Mouse (Mus musculus): ENCODE measurements at regions not wholly inside any gene's neighbourhood (a gene's known extent, or its start where the extent isn't known, plus 50 kb on each side); places are given as distances from the start of the nearest gene placed in this dataset.
"Not testable (repeated sequence)": the region's sequence is repeated elsewhere in the genome, so short reads cannot be mapped to it uniquely, and the experiment has no call there.

DNA sequence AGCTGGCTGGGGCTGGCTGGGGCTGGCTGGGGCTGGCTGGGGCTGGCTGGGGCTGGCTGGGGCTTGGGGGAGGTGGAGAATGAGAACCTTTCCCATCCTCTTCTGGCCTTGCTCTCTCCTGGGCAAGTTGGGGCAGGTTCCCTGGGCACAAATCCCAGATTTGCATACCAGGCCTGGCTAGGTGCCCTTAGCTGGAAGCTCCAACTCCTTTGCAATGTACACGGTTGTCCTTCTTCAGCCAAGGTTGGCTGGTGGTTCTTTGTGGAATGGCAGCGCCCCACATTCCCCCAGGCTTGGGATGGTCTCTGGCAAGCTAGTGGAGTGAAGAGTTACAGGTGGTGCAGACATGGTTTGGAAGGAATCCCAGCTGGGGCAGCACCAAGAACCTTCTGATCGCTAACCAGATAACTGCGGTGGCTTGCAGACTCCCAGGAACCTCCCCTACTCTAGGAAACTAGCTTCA is 217.5 kb downstream of the Pten start:
- peak in 1 of 2 experiments; percentile 40 for DNase-seq

DNA sequence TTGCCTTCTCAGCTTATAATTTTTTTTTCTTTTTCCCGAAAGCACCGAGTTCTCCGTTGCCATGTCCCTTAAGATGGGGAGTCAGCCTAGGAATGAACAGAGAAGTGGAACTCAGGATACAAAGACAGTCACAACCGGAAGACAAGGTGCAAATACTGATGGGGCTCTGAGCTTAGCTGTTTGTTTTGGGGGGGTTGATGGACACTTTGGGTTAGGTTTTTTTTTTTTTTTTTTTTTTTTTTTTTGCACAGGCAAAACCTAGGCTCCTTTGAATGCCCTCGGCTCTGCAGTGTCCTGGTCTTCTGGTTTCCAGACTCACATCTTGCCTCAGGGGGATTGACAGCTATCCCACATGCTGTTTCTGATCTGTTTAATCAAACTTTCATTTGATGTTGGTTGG is 218.0 kb downstream of the Pten start:
- DNase-seq, result no peak

DNA sequence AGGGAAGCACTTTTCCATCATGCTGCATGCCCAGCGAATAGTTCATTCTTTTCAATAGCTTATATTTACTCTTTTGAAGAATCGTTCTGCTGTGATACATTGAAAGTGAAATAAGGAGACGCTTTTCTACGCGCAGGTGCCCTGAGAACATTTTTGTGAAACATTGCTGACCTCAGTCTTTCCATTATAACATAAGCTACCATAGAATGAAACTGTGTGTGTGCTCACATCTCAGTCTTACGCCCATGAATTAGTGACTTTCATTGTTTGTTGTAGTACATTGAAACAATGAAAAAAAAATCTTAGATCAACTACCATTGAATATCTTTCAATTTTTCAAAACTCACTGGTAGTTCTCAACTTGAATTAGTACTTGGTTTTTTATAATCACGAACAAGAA is 219.2 kb downstream of the Pten start:
- no peak for DNase-seq

DNA sequence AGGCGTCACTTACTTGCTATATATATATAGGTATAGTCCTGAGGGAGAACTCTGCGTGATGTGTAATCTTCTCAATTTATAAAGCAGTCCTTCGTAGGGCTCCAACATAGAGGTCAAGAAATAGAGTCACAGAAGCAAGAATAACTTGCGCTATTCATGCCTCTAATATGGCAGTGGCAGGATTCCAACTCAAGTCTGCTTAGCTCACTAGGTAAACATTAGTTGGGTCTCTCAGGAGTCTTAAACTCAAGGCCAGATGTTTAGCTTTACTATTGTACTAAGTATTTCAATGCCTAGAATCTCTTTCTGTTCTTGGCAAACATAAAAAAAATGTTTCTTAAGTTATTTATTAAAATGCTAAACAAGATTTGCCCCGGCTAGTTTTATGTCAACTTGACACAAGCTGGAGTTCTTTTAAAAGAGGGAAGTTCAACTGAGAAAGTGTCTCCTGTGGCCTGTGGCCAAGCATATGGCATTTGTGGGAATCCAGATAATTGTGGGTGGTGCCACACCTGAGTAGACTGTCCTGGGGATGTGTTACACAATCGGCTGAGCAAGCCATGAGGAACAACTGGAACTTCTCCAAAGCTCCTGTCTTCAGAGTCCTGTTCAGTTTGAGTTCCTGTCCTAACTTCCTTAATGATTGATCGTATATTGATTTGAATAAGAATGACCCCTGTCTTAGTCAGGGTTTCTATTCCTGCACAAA is 220.9 kb downstream of the Pten start:
- DNase-seq, result no peak

DNA sequence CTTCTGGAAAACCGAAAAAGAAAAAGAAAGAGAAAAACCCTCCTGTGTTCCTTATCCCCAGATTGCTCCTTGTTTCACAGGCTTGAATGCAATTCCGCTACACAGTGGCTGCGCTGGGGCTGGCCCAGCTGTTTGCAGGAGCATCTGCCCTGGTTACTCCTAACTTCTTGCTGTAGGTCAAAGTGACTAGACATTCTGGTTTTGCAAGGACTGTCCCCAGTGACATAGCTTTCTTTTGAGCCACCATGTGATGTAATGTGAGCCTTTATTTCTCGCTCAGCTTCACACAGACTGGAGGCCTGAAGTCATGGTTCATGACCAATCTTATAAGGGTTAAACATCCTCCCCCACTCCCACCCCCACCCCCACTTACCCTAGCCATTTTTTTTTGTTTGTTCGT is 222.8 kb downstream of the Pten start:
- DNase-seq, result no peak

DNA sequence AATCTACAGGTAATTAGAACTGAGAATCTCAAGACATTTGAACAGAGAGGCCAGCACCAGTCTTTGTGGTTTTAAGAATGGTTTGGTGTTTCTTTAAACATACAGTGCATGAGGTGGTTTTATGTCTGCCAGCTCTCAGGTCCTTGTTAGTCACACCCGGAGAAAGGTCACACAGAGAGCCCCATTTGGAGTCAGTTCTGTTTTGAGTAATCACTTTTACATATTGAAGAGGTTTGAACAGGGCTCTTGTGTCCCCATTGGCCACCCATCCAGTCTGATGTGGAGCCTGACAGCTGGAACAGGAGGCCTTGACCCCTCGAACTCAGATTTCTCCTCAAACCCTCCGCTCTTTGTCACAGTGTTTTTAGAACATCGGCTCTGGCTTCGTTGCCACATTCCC is 231.4 kb downstream of the Pten start:
- no peak for DNase-seq

DNA sequence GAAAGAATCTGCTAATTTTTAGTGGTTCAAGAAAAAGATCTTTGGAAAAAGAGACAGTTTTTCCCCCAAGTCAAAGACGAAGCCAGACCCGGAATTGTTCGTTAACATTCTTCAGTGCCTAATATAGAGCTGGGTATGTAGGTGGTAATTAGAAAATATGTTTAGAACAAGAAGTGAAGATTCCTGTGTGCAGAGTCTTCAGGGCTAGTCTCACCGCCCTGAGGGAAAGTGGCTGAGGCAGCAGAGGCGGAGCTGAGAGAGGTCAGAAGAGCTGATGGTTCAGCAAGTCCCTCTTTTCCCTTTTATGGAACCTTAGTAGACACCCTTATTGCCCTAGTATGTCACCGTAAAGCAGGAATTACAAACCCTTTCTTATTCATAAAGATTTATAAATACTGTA is 232.0 kb downstream of the Pten start:
- no peak for DNase-seq

DNA sequence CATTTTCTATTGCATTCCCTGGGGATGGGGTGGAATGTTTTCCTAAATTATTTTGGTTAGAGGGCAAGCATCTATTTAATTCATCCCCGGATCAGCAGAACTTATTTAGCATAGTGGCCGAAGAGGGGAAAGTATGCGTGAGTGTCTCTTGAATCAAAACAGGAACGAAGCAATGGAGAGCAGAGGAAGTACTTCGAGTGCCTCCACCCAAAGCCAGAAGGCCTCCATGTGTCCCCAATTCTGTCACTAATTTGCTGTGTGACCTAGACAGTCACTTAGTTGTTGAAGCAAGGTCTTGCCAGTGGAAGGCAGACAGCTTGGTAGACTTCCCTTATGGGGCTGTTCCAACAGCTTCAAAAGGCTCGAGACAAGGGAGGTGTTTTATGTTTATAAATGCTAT is 233.3 kb downstream of the Pten start:
- peak in 1 of 2 experiments; percentile 14 for DNase-seq

DNA sequence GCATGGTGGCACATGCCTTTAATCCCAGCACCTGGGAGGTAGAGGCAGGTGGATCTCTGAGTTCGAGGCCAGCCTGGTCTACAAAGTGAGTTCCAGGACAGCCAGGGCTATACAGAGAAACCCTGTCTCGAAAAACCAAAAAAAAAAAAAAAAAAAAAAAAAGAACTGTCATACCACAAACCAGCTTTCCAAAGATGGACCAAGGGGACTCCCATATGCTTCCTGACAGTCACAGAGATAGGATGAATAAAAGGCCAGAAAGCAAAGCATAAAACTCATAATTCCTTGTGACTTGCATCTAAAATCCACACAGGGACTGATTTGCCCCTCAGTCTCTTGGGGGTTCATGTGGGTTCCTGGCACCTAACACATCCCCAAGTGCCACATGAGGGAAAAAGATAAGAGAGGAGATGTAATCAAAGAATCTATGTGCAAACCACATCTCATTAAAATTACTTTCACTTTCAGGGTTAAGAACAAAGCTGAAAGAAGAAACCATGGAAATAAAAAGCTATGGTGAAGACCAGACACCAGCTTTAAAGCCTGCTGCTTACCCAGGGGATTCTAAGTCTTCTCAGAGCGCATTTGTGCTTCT is 241.4 kb downstream of the Pten start:
- DNase-seq, result no peak

DNA sequence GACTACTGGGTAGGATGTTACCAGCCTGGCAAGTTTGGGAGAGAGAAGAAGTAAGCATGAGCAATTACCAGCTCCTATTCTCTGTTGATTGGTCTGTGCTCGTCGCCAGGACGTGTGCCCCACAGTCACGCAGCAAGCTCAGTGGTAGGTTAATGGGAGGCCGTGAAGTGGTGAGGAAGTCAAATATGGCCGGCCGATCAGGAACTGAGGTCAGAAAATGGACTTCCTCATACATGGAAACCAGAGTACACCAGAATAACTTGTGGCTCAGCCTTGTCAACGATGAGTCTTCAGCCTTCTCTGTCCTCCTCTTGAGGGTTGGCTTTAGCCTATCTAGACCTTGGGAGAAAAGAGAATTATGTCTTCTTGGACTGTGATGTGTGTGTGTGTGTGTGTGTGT is 250.3 kb downstream of the Pten start:
- no peak for DNase-seq

DNA sequence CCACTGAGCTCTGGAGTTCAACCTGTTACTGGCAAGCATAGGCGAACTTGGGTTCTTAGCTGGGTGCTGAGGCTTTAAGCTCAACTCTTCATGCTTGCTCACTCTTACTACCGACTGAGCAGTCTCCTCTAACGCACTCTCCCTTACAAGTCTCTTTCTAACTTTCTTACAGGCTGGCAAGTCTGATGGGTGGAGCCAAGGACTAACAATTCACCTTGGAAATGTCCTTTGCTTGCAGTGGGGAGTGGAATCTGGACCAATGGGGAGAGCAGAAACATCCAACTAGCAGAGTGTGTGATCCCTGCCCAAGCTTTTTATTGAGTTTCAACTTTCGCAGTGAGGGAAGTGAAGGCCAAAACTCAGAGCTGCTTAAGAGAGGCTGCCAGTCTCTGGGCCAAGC is 250.8 kb downstream of the Pten start:
- DNase-seq, result no peak

DNA sequence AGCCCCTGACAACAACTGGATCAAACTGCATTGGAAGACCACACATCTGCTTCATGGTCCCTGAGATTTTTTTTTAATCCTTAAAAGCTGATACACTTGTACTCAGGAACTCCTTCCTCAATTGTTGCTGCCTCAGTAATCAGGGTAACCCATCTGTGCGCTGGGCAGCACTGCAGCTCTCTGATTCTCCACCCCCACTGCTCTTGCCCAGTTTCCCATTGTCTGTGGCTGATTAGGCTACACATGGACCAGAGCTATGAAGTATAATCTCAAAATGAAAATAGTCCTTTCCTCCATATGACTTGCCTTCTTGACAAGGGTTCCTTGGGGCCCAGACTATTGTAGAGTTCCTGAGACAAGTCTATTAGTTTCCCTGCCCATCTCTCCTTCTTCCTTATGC is 251.5 kb downstream of the Pten start:
- DNase-seq, result no peak

DNA sequence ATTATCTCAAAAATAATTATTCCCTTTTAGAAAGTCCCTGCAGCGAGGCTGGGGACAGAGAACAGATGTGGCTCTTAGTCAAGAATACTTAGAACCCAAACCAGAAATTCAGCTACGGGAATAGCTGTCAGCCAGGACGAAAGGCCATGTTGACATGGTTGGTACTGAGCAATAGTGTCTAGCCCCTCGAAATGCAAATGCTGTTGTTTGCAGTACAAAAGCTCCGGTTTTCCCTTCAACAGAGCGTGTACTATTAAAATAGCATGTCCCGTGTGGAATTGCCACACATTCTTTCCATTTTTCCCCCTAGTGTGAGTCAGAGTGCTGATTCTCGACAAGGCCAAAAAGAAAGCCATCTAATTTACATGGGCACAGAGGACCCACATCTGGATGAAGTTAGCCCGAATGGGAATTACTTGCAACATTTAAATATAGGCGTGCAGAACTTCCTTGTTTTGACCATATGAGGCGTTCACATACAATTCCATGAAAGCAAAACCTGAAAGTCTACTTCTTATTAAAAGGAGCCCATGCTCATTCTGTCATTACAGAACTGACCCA is 253.7 kb downstream of the Pten start:
- DNase-seq, result no peak

DNA sequence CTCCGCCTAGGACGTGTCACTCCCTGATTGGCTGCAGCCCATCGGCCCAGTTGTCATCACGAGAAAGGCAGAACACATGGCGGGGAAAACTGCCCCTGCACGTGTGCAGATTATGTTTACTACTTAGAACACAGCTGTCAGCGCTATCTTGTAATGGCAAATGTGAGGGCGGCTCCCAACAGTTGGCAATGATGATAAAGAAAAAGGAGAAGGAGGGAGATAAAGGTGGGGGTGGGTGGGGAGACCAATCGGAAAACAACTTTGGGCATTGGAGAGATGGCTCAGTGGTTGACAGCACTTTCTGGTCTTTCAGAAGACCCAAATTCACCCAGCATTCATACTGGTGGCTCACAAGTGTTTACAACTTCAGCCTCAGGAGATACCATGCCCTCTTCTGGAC is 257.6 kb downstream of the Pten start:
- not testable (repeated sequence) for DNase-seq

DNA sequence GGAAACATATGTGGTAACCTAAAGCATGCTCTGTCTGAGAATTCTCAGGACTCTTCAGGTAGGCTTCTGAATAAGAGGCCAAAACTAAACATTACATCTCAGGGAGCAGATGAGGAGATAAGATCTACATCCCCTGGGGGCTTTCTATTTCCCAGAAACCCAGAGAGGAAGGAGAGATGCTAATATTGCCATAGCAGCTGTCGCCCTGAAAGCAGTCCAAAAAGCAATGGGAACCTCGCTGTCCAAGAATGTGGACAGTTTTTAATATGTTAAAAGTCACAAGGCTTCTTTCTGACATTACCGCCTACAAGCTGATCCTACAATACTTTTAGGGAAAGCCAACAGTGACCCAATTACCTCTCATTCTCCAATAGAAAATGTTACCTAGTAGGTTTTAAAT is 263.9 kb downstream of the Pten start:
- DNase-seq, result no peak

DNA sequence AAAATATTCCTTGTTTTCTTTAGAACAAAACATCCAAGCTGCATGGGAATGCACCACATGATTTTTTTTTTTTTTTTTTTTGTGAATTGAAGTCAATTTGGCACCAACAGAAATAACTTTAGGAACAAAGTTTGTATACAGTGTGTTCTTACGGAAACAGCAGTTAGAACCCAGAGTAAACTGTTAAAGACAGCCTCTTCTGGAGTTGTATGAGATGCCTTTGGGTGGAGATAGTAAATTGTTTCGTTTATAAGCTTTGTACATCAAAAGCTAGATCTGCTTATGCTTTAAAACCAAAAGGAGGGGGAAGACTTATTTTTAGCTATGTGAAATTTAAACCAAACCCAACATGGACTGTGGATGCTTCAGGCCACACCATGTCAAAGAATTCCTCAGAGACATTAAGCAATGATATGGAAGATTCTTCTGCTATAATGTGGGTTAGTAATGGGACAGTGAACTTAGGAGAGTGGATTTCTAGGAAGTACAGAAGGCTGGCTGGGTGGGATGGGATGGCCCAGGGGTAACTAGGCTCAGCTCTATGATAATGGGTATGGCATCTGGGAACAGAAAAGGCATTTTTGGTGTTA is 265.6 kb downstream of the Pten start:
- no peak for DNase-seq

DNA sequence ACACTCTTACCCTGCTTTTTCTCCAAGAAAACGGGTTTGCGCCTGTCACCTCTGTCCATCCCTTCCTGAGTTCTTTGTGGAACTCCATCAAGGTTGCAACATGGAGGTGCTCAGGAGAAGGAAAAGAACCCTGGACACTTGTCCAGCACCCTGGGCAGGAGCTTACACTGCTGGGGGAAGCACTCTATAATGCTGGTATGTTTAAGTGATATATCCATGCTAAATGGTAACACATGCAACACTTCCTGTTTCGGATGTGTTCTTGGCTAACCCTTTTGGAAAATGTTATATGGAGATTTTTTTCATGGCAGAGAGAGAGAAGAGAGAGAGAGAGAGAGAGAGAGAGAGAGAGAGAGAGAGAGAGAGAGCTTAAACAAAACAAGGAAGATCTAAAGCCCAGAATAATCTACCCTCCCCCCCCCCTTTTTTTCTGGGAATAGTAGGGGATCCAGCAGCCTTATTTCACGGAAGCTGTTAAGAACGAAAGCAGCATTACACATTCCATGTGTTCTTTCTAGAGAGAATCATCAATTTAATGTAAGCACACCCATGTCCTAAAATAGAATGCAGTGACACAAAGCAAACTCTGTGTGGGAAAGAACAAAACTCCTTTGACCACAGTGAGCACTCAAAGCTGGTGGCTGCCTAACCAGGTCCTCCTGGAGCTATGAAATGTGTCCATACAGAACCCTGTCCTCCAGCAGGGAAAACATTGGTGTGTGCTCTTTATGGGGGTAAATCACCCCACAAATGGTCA is 272.6 kb downstream of the Pten start:
- no peak for DNase-seq

DNA sequence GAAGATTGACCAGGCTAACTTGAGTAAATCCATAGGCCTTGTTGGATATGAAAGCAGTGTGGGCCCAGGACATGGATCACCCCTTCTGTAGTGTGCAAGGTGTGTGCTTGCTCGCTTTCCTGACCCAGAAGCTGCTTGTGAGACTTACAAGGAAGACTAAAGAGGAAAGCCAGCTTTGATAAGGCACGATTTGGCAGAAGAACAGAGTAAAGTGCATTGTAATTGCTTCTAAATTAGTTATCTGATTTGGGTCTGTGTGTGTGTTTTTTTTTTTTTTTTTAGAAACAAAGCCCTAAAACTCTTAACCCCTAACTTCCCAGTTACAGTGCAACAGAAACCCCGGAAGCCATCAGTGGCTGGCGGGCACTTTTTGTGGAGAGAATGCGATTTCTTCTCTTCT is 283.2 kb downstream of the Pten start:
- no peak for DNase-seq

DNA sequence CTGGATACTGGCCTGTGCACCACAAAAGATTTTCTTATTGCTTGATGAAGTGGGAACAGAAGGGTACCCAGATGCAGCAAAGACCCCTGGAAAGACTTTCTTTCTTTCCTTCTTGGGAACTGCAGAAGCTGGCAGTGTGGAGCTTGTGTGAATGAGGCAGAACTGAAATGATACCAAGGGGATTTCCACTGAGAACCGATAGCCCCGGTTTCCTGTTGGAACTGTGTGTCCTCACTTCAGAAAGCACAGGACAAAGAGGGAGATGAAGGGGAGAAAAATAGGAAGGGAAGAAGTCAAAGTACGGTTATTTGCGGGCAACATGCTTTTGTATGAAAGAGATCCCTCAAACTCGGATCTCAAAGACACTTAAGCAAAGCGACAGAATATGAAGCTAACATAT is 283.7 kb downstream of the Pten start:
- DNase-seq, result no peak

DNA sequence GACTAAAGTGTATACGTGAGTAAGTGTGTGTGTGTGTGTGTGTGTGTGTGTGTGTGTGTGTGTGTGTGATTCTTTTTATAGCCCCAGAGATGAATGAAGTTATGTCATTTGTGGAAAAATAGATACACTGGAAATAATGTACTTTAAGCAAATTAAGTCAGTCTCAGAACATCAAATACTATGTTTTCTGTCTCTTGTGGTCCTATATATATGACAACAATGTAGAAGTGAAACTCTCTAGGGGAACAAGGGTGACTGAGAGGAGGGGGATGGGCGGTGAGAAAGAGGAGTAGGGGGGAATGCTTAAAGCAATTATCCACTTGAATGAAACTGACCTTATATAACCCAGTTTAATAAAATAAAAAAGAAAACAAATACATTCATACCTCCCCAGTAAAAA is 285.5 kb downstream of the Pten start:
- no peak for DNase-seq

DNA sequence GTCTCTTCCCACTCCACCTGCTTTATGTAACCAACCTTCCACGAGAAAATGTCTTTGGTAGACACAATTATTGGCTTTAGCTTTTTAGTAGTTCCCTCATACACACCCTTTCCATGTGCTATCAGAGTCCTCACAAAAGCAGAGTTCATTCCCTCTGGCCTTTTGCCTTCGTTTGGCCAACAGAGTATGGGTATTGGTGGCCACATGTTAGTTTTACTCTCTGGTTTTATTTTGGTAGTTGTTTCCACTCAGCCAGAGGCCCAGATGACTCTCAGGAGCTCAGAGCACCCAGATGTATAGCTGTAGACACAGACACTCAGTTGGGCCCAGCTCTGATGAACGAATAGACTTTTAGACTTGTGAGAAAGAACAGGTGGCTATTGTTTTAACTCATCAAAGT is 286.4 kb downstream of the Pten start:
- DNase-seq, result no peak

DNA sequence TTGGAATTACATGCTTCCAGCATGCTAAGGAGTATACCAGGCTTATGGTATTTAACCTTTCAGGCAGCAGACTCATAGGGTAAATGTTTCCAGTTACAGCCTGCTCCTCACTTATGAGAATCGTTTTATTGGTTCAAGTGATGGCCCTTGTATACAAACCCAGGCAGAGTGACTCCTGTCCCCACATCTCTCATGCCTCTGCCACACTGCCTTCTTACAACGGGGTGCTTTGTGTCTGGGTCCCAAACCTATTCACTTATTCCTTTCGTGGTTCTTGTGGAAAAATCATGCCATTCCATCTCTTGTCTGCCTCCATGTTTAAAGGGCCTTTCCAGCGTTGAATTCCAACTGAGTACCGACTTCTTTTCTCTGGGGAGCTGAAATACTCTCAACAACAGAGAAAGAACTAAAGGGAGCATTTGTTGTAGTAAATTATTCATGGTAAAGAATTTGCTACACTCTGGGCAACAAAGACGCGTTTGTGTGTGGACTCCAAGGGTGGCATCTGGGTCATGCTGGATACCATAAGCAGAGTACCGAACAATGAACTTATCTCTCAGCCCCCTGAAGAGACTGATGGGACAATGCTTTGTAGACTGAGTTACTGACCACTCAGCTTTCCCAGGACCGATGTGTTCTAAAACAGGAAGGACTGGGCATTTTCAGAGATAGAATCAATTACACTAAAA is 291.6 kb downstream of the Pten start:
- no peak for DNase-seq

All from lung, postnatal 4 days (tissue).